Mouse (Mus musculus) hindbrain, embryonic 12.5 days (tissue): Measurements from ENCODE around the gene Flt3l. TPM values are rescaled to one million over a fixed set of nuclear protein-coding genes. Genes with fewer than 3 reads are reported as not detected.
A peak's percentile ranks its signal among the peaks of the same experiment; 100 is the strongest.

Source experiments
- ATAC-seq: fragments of 200-750 bp; cut with Nextera tagmentation; 2 replicates; pipeline ENCODE4 v1.8.0; 2017; ENCODE audit warnings: moderate TSS enrichment; ENCODE audit not compliant: low FRiP score
- H3K27ac ChIP-seq: fragments of 300-500 bp; sonication (generic); 2 replicates; pipeline ENCODE4 v1.5.1; 2016; ENCODE audit warnings: mild to moderate bottlenecking
- H3K27me3 ChIP-seq: fragments of 300-500 bp; sonication (generic); 2 replicates; pipeline ENCODE4 v1.6.1; 2016; ENCODE audit warnings: mild to moderate bottlenecking
- H3K36me3 ChIP-seq: fragments of 300-500 bp; sonication (generic); 2 replicates; pipeline ENCODE4 v1.6.1; 2016; ENCODE audit warnings: mild to moderate bottlenecking
- H3K4me1 ChIP-seq: fragments of 300-500 bp; sonication (generic); 2 replicates; pipeline ENCODE4 v1.6.1; 2016
- H3K4me2 ChIP-seq: fragments of 300-500 bp; sonication (generic); replicated peaks from 2 replicates; pipeline ENCODE4 v1.6.1; 2016; ENCODE audit warnings: mild to moderate bottlenecking
- H3K4me3 ChIP-seq: fragments of 300-500 bp; sonication (generic); 2 replicates; pipeline ENCODE4 v1.5.1; 2016; ENCODE audit warnings: mild to moderate bottlenecking
- H3K9ac ChIP-seq: fragments of 300-500 bp; sonication (generic); 2 replicates; pipeline ENCODE4 v1.6.1; 2016; ENCODE audit warnings: mild to moderate bottlenecking, moderate library complexity
- H3K9me3 ChIP-seq: fragments of 300-500 bp; sonication (generic); replicated peaks from 2 replicates; pipeline ENCODE4 v1.6.1; 2016; ENCODE audit warnings: mild to moderate bottlenecking
- WGBS: fragments of 180-500 bp; shearing (Covaris S2); methylation state at CpG from one replicate; pipeline ENCODE4 v1.1.7; 2016; 5-methylcytosine and 5-hydroxymethylcytosine counted together
- polyA plus RNA-seq: library from polyadenylated mRNA; unstranded; fragments of >200 nt; fragmentation: Nextera tagmentation; extraction: Ambion mirVana; gene quantifications from 2 replicates; pipeline ENCODE4 v1.2.1, GENCODE M21; 2016

Gene Flt3l
- polyA plus RNA-seq, 1 experiment from 2014 or later: 1.6 TPM

GRCm38 (mm10) chr7:45151303-45151702, 15.1 kb upstream of the Flt3l start:
- Histone ChIP-seq H3K4me3 (no peak overlapping the region), H3K4me2 (no peak overlapping the region), H3K27ac (no peak overlapping the region), H3K27me3 (no peaks in the 10 kb centered on the region), H3K4me1 (peaks cover 17% of the 10 kb centered on the region), H3K9me3 (no peaks in the 10 kb centered on the region), H3K9ac (no peak overlapping the region), H3K36me3 (peaks cover 5% of the 10 kb centered on the region; the same call in 1 of the 2 replicates)
- WGBS: 50% methylated on average over 11 of the region's 11 CpGs
- no peak for ATAC-seq

- H3K36me3 ChIP-seq: peaks cover 11% of the 10 kb centered on the region; the same call in 1 of the 2 replicates
- no peak overlapping the region for H3K4me3 ChIP-seq
- no peaks in the 10 kb centered on the region for H3K27me3 ChIP-seq
- no peak overlapping the region for H3K4me2 ChIP-seq
- ATAC-seq: no peak
- peaks cover 17% of the 10 kb centered on the region for H3K4me1 ChIP-seq
- H3K9ac ChIP-seq: peak overlapping the region; percentile 36
- no peak overlapping the region for H3K27ac ChIP-seq
- WGBS: 57% methylated on average over 4 of the region's 4 CpGs
- H3K9me3 ChIP-seq: no peaks in the 10 kb centered on the region
These were observed 14.1 kb upstream of the Flt3l start for GRCm38 (mm10) chr7:45150321-45150720.

GRCm38 (mm10) chr7:45149545-45149944, 13.3 kb upstream of the Flt3l start:
- Histone ChIP-seq H3K9ac (no peak overlapping the region), H3K36me3 (peaks cover 19% of the 10 kb centered on the region), H3K4me1 (peaks cover 12% of the 10 kb centered on the region), H3K27me3 (no peaks in the 10 kb centered on the region), H3K9me3 (no peaks in the 10 kb centered on the region), H3K27ac (no peak overlapping the region), H3K4me2 (no peak overlapping the region), H3K4me3 (no peak overlapping the region)
- ATAC-seq: no peak
- 31% methylated on average over 6 of the region's 6 CpGs for WGBS

- Histone ChIP-seq H3K4me3 (no peak overlapping the region), H3K4me2 (no peak overlapping the region), H3K27ac (no peak overlapping the region), H3K9me3 (no peaks in the 10 kb centered on the region), H3K9ac (no peak overlapping the region), H3K36me3 (peaks cover 28% of the 10 kb centered on the region), H3K27me3 (no peaks in the 10 kb centered on the region), H3K4me1 (peaks cover 11% of the 10 kb centered on the region)
- WGBS: 62% methylated on average over 4 of the region's 4 CpGs
- ATAC-seq: no peak
These were observed 12.4 kb upstream of the Flt3l start for GRCm38 (mm10) chr7:45148534-45149098.

- no peaks in the 10 kb centered on the region for H3K27me3 ChIP-seq
- H3K4me1 ChIP-seq: peaks cover 7% of the 10 kb centered on the region
- H3K27ac ChIP-seq: no peak overlapping the region
- WGBS: 85% methylated on average over 11 of the region's 11 CpGs
- no peak overlapping the region for H3K4me3 ChIP-seq
- H3K4me2 ChIP-seq: no peak overlapping the region
- no peak for ATAC-seq
- peaks cover 36% of the 10 kb centered on the region for H3K36me3 ChIP-seq
- H3K9me3 ChIP-seq: no peaks in the 10 kb centered on the region
- H3K9ac ChIP-seq: no peak overlapping the region
These were observed 11.7 kb upstream of the Flt3l start for GRCm38 (mm10) chr7:45147899-45148298.

- Histone ChIP-seq H3K9ac (no peak overlapping the region), H3K4me2 (no peak overlapping the region), H3K27ac (no peak overlapping the region), H3K4me3 (no peak overlapping the region), H3K27me3 (no peaks in the 10 kb centered on the region), H3K36me3 (peaks cover 42% of the 10 kb centered on the region), H3K4me1 (peaks cover 7% of the 10 kb centered on the region), H3K9me3 (no peaks in the 10 kb centered on the region)
- 93% methylated on average over 11 of the region's 11 CpGs for WGBS
- no peak for ATAC-seq
These were observed 11.0 kb upstream of the Flt3l start for GRCm38 (mm10) chr7:45147267-45147666.

- Histone ChIP-seq H3K4me3 (no peak overlapping the region), H3K9ac (no peak overlapping the region), H3K27ac (no peak overlapping the region), H3K27me3 (no peaks in the 10 kb centered on the region), H3K4me2 (no peak overlapping the region), H3K9me3 (no peaks in the 10 kb centered on the region), H3K4me1 (no peaks in the 10 kb centered on the region; the same call in 1 of the 2 replicates), H3K36me3 (peaks cover 47% of the 10 kb centered on the region)
- 95% methylated on average over 8 of the region's 8 CpGs for WGBS
- ATAC-seq: no peak
These were observed 9.2 kb upstream of the Flt3l start for GRCm38 (mm10) chr7:45145460-45145859.

GRCm38 (mm10) chr7:45144368-45145174, 8.3 kb upstream of the Flt3l start:
- no peak overlapping the region for H3K4me2 ChIP-seq
- H3K36me3 ChIP-seq: peaks cover 47% of the 10 kb centered on the region
- H3K4me3 ChIP-seq: no peak overlapping the region
- H3K9ac ChIP-seq: no peak overlapping the region
- no peaks in the 10 kb centered on the region for H3K27me3 ChIP-seq
- ATAC-seq: no peak
- H3K27ac ChIP-seq: no peak overlapping the region
- H3K4me1 ChIP-seq: no peaks in the 10 kb centered on the region; the same call in 1 of the 2 replicates
- 87% methylated on average over 13 of the region's 13 CpGs for WGBS
- H3K9me3 ChIP-seq: no peaks in the 10 kb centered on the region

- H3K27me3 ChIP-seq: peaks cover 8% of the 10 kb centered on the region
These were observed 5.7 kb upstream of the Flt3l start for GRCm38 (mm10) chr7:45141914-45142313.

GRCm38 (mm10) chr7:45141319-45141718, 5.1 kb upstream of the Flt3l start:
- Histone ChIP-seq H3K4me1 (peaks cover 4% of the 10 kb centered on the region), H3K27ac (no peak overlapping the region), H3K4me3 (no peak overlapping the region), H3K9me3 (no peaks in the 10 kb centered on the region), H3K36me3 (peaks cover 42% of the 10 kb centered on the region), H3K9ac (no peak overlapping the region), H3K27me3 (peaks cover 12% of the 10 kb centered on the region), H3K4me2 (no peak overlapping the region)
- 92% methylated on average over 3 of the region's 3 CpGs for WGBS
- ATAC-seq: no peak

More at GRCm38 (mm10) chr7:45141914-45142313, 5.7 kb upstream of the Flt3l start:
- 89% methylated on average over 5 of the region's 5 CpGs for WGBS
- H3K4me3 ChIP-seq: no peak overlapping the region
- no peak overlapping the region for H3K27ac ChIP-seq
- no peak for ATAC-seq
- H3K4me2 ChIP-seq: no peak overlapping the region
- H3K9ac ChIP-seq: no peak overlapping the region
- no peaks in the 10 kb centered on the region for H3K4me1 ChIP-seq
- peaks cover 44% of the 10 kb centered on the region for H3K36me3 ChIP-seq
- H3K9me3 ChIP-seq: no peaks in the 10 kb centered on the region

GRCm38 (mm10) chr7:45139904-45140723, 3.9 kb upstream of the Flt3l start:
- ATAC-seq: no peak
- WGBS: 84% methylated on average over 8 of the region's 8 CpGs
- Histone ChIP-seq H3K4me2 (no peak overlapping the region), H3K27ac (no peak overlapping the region), H3K36me3 (peaks cover 34% of the 10 kb centered on the region), H3K9ac (no peak overlapping the region), H3K4me3 (no peak overlapping the region), H3K27me3 (peaks cover 22% of the 10 kb centered on the region), H3K4me1 (peaks cover 13% of the 10 kb centered on the region), H3K9me3 (no peaks in the 10 kb centered on the region)

- peaks cover 26% of the 10 kb centered on the region for H3K27me3 ChIP-seq
- no peak overlapping the region for H3K4me3 ChIP-seq
- H3K36me3 ChIP-seq: peaks cover 16% of the 10 kb centered on the region; the same call in 1 of the 2 replicates
- no peaks in the 10 kb centered on the region for H3K9me3 ChIP-seq
- H3K4me2 ChIP-seq: no peak overlapping the region
- ATAC-seq: no peak
- no peak overlapping the region for H3K27ac ChIP-seq
- peaks cover 13% of the 10 kb centered on the region for H3K4me1 ChIP-seq
- 73% methylated on average over 1 of the region's 1 CpGs for WGBS
- no peak overlapping the region for H3K9ac ChIP-seq
These were observed 2.2 kb upstream of the Flt3l start for GRCm38 (mm10) chr7:45138403-45138802.
